Mouse (Mus musculus) CH12.LX (cell line): ENCODE measurements around the gene Cyp11a1. TPM values are rescaled to one million over a fixed set of nuclear protein-coding genes. Genes with fewer than 3 reads are reported as not detected.

Experiments used
- DNase-seq: peaks from one replicate; pipeline ENCODE4 v3.0.0-alpha.2; 2013; ENCODE audit errors: extremely low read depth
- H3K27ac ChIP-seq: 2 replicates; pipeline ENCODE4 v1.5.1; 2012; ENCODE audit warnings: low read depth, mild to moderate bottlenecking, control low read depth, moderate library complexity; ENCODE audit not compliant: insufficient read depth
- H3K27me3 ChIP-seq: replicated peaks from 2 replicates; pipeline ENCODE3; 2012; ENCODE audit warnings: inconsistent platforms
- H3K36me3 ChIP-seq, 2 experiments: replicated peaks in 1 of 2; 2 replicates each; pipeline versions ENCODE3 to v1.6.1; 2012; ENCODE audit warnings: inconsistent platforms in 1 of 2, low read length in 1 of 2, mild to moderate bottlenecking in 1 of 2, mixed read lengths in 1 of 2, moderate library complexity in 1 of 2; ENCODE audit not compliant: control insufficient read depth in 1 of 2, insufficient read depth in 1 of 2
- H3K4me1 ChIP-seq, 2 experiments: 2 replicates each; pipeline ENCODE4 v1.6.1; 2012; ENCODE audit warnings: inconsistent platforms in 1 of 2, moderate library complexity in 1 of 2; ENCODE audit not compliant: insufficient read depth in 2 of 2, control insufficient read depth in 1 of 2
- H3K4me2 ChIP-seq: 2 replicates; pipeline ENCODE4 v1.6.1; 2012; ENCODE audit warnings: low read depth, mild to moderate bottlenecking, control low read depth; ENCODE audit not compliant: poor library complexity, insufficient read depth, severe bottlenecking
- H3K4me3 ChIP-seq, 3 experiments: fragments of 150-350 bp in 1 of 3; sonication (generic) in 1 of 3; replicated peaks in 1 of 3; 2 replicates each; pipeline versions ENCODE3 to v1.5.1; 2011 to 2012; ENCODE audit warnings: low read depth in 2 of 3, low read length in 2 of 3, mild to moderate bottlenecking in 2 of 3, moderate library complexity in 2 of 3, control low read depth in 1 of 3, improper control_type of control experiment in 1 of 3, inconsistent platforms in 1 of 3, mixed read lengths in 1 of 3; ENCODE audit not compliant: poor library complexity in 1 of 3
- H3K79me2 ChIP-seq: replicated peaks from 2 replicates; pipeline ENCODE4 v1.6.1; 2012; ENCODE audit warnings: mild to moderate bottlenecking, moderate library complexity; ENCODE audit not compliant: control insufficient read depth, poor library complexity, insufficient read depth, severe bottlenecking; ENCODE audit errors: extremely low read depth
- H3K9ac ChIP-seq: 2 replicates; pipeline ENCODE4 v1.6.1; 2012; ENCODE audit warnings: low read depth, mild to moderate bottlenecking, control low read depth, moderate library complexity; ENCODE audit not compliant: insufficient read depth
- H3K9me3 ChIP-seq: replicated peaks from 2 replicates; pipeline ENCODE3; 2012; ENCODE audit warnings: low read length, inconsistent platforms, mixed read lengths
- BHLHE40 ChIP-seq: IDR thresholded peaks from 2 replicates; pipeline ENCODE4 v1.6.1; 2011; ENCODE audit warnings: mild to moderate bottlenecking, low read depth, low read length, improper control_type of control experiment
- CHD1 ChIP-seq: IDR thresholded peaks from 2 replicates; pipeline ENCODE4 v1.6.1; 2012; ENCODE audit warnings: low read depth, low read length, improper control_type of control experiment, inconsistent platforms
- CHD2 ChIP-seq: IDR thresholded peaks from 2 replicates; pipeline ENCODE4 v1.6.1; 2011; ENCODE audit warnings: low read length, improper control_type of control experiment
- CTCF ChIP-seq, 2 experiments: IDR thresholded peaks in 1 of 2; conservative IDR thresholded peaks in 1 of 2; 2 replicates each; pipeline ENCODE4 v1.5.1; 2011 to 2012; ENCODE audit warnings: low read depth in 2 of 2, low read length in 2 of 2, improper control_type of control experiment in 1 of 2, inconsistent platforms in 1 of 2, mild to moderate bottlenecking in 1 of 2, moderate library complexity in 1 of 2
- E2F4 ChIP-seq: IDR thresholded peaks from 2 replicates; pipeline ENCODE4 v1.6.1; 2011; ENCODE audit warnings: low read depth, low read length, improper control_type of control experiment; ENCODE audit not compliant: insufficient replicate concordance
- EP300 ChIP-seq: IDR thresholded peaks from 2 replicates; pipeline ENCODE4 v1.6.1; 2011; ENCODE audit warnings: low read length, improper control_type of control experiment
- HCFC1 ChIP-seq: IDR thresholded peaks from 2 replicates; pipeline ENCODE4 v1.6.1; 2012; ENCODE audit warnings: low read depth, mild to moderate bottlenecking, inconsistent platforms, low read length, improper control_type of control experiment
- JUN ChIP-seq: IDR thresholded peaks from 2 replicates; pipeline ENCODE4 v1.6.1; 2011; ENCODE audit warnings: low read depth, mild to moderate bottlenecking, low read length, improper control_type of control experiment, moderate library complexity; ENCODE audit not compliant: insufficient read depth
- JUND ChIP-seq: conservative IDR thresholded peaks from 2 replicates; pipeline ENCODE4 v1.6.1; 2011; ENCODE audit warnings: low read depth, low read length, improper control_type of control experiment
- KAT2A ChIP-seq: IDR thresholded peaks from 2 replicates; pipeline ENCODE4 v1.6.1; 2012; ENCODE audit warnings: low read length, improper control_type of control experiment, inconsistent platforms; ENCODE audit not compliant: insufficient replicate concordance
- MAFK ChIP-seq: IDR thresholded peaks from 2 replicates; pipeline ENCODE4 v1.6.1; 2011; ENCODE audit warnings: low read length, improper control_type of control experiment; ENCODE audit not compliant: insufficient replicate concordance
- MAX ChIP-seq: IDR thresholded peaks from 2 replicates; pipeline ENCODE4 v1.6.1; 2011; ENCODE audit warnings: low read length, improper control_type of control experiment
- MAZ ChIP-seq: IDR thresholded peaks from 2 replicates; pipeline ENCODE4 v1.6.1; 2012; ENCODE audit warnings: low read depth, mild to moderate bottlenecking, inconsistent platforms, low read length, improper control_type of control experiment, moderate library complexity
- MEF2A ChIP-seq: IDR thresholded peaks from 2 replicates; pipeline ENCODE4 v1.6.1; 2014; ENCODE audit warnings: low read depth, mild to moderate bottlenecking, inconsistent platforms, low read length, improper control_type of control experiment, borderline replicate concordance
- MXI1 ChIP-seq: IDR thresholded peaks from 2 replicates; pipeline ENCODE4 v1.6.1; 2011; ENCODE audit warnings: mild to moderate bottlenecking, low read depth, low read length, improper control_type of control experiment
- NRF1 ChIP-seq: IDR thresholded peaks from 2 replicates; pipeline ENCODE4 v1.6.1; 2014; ENCODE audit warnings: low read depth, mild to moderate bottlenecking, inconsistent platforms, low read length, improper control_type of control experiment, moderate library complexity
- PAX5 ChIP-seq: IDR thresholded peaks from 2 replicates; pipeline ENCODE4 v1.6.1; 2012; ENCODE audit warnings: low read length, inconsistent platforms, mixed read lengths
- POLR2A ChIP-seq: IDR thresholded peaks from 2 replicates; pipeline ENCODE4 v1.6.1; 2011; ENCODE audit warnings: low read depth, mild to moderate bottlenecking, improper control_type of control experiment, low read length
- POLR2AphosphoS2 ChIP-seq: IDR thresholded peaks from 2 replicates; pipeline ENCODE4 v1.6.1; 2011; ENCODE audit warnings: low read depth, low read length, improper control_type of control experiment
- RAD21 ChIP-seq: IDR thresholded peaks from 2 replicates; pipeline ENCODE4 v1.6.1; 2011; ENCODE audit warnings: low read depth, mild to moderate bottlenecking, low read length, improper control_type of control experiment, moderate library complexity
- RCOR1 ChIP-seq: conservative IDR thresholded peaks from 2 replicates; pipeline ENCODE4 v1.6.1; 2012; ENCODE audit warnings: low read depth, mild to moderate bottlenecking, inconsistent platforms, low read length, improper control_type of control experiment
- SMC3 ChIP-seq: IDR thresholded peaks from 2 replicates; pipeline ENCODE4 v1.6.1; 2011; ENCODE audit warnings: low read depth, low read length, improper control_type of control experiment
- TCF12 ChIP-seq: IDR thresholded peaks from 2 replicates; pipeline ENCODE4 v1.6.1; 2014; ENCODE audit warnings: low read depth, mild to moderate bottlenecking, inconsistent platforms, low read length, improper control_type of control experiment
- USF1 ChIP-seq: IDR thresholded peaks from 2 replicates; pipeline ENCODE4 v1.6.1; 2014; ENCODE audit warnings: low read depth, mild to moderate bottlenecking, inconsistent platforms, low read length, improper control_type of control experiment
- USF2 ChIP-seq: conservative IDR thresholded peaks from 2 replicates; pipeline ENCODE4 v1.6.1; 2011; ENCODE audit warnings: low read depth, low read length, improper control_type of control experiment
- ZKSCAN1 ChIP-seq: IDR thresholded peaks from 2 replicates; pipeline ENCODE4 v1.6.1; 2012; ENCODE audit warnings: low read depth, inconsistent platforms, low read length, improper control_type of control experiment, borderline replicate concordance
- ZMIZ1 ChIP-seq: IDR thresholded peaks from 2 replicates; pipeline ENCODE4 v1.6.1; 2012; ENCODE audit warnings: low read depth, mild to moderate bottlenecking, inconsistent platforms, low read length, improper control_type of control experiment
- dilution Hi-C: fragments of 300-500 bp; cut with MboI; formaldehyde crosslinking; loops from 2 replicates; pipeline ENCODE4 v1.14.3; 2020; ENCODE audit warnings: low sequenced_read_pairs; ENCODE audit not compliant: extremely low pct_unique_long_range_greater_than_20kb, extremely low pct_ligation_motif_present
- in situ Hi-C: fragments of 300-500 bp; cut with MboI; formaldehyde crosslinking; loops from 3 replicates; pipeline ENCODE4 v1.14.3; 2019; ENCODE audit warnings: low sequenced_read_pairs, low pct_ligation_motif_present, low pct_unique_long_range_greater_than_20kb, mixed read lengths
- polyA plus RNA-seq: library from polyadenylated mRNA; unstranded; fragments of >175 nt; gene quantifications from 2 replicates; pipeline ENCODE4 v1.2.1, GENCODE M21; 2012; ENCODE audit warnings: low read depth; ENCODE audit not compliant: insufficient read length
- total RNA-seq, 2 experiments: library from RNA; depleted of rRNA; stranded (reverse); fragments of 300-350 nt in 1 of 2; fragments of >200 nt in 1 of 2; gene quantifications; 2 replicates each; pipeline ENCODE4 v1.2.3; 2012 to 2014

The Cyp11a1 gene
- total and polyA plus RNA-seq, 3 experiments, result 2.6 to 12.8 (median 9.0) TPM

DNA sequence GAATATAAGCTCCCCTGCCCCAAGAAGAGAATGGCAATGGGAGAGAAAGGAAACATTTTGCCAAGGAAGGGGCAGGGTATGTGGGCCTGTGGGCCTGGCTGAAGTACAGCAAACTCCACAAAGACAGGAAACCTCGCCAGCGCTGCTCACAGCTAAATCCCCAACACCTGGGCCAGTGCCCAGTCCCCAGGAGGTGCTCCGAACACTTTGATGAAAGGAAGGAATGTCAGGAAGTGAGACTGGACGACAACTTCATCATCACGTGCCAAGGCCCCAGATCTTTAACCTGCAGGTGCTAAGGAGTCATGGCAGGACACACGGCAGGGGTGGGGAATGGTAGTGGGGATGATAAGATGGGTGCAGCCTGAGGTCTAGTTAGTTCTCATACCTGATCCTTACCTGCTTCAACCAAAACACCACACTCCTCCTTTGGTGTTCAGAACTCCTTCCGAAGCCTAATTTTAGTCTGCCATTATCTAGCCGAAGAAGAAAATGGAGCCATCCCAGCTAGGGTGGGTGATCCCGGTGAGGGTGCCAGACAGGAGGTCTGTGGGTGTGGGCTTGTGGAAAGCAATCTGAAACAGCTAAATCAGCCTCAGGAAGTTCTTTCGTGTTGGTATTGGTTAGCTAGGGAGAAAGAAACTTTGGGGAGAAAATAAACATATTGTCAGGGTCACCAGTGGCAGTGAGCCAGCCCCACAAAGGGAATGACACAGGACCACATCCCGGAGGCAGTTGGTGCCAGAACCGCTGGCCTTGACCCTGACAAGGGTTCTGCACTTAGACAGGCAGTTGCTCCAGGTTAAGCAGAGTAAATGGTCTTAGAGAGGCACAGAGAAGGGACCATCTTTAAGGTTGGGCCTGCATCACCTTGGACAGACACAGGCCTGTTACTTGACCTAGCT is 40.7 kb upstream of the Cyp11a1 start:
- no peaks in the 10 kb centered on the region for H3K9me3 ChIP-seq
- no peak overlapping the region for H3K4me2 ChIP-seq
- TF ChIP-seq SMC3, result no peak
- 0 out of 2 replicates have a peak, but pooled peaks have one; percentile 3 for TF ChIP-seq MAFK
- no peak for TF ChIP-seq RCOR1
- TF ChIP-seq ZMIZ1, result peak; percentile 16; the same call in 1 of the 2 replicates
- peak; percentile 21; the same call in 1 of the 2 replicates for TF ChIP-seq MAZ
- peak; percentile 73 for TF ChIP-seq BHLHE40
- H3K9ac ChIP-seq, result no peak overlapping the region; the same call in 1 of the 2 replicates
- in situ Hi-C loops, result no loop called here
- dilution Hi-C loops, result no loop called here
- DNase-seq, result no peak
- H3K4me1 ChIP-seq, result peaks cover 58 to 96% of the 10 kb centered on the region in 2 experiments
- H3K79me2 ChIP-seq, result no peaks in the 10 kb centered on the region; the same call in 1 of the 2 replicates
- H3K27ac ChIP-seq, result peak overlapping the region; percentile 99
- H3K27me3 ChIP-seq, result no peaks in the 10 kb centered on the region
- peaks cover 26 to 31% of the 10 kb centered on the region in 2 experiments for H3K36me3 ChIP-seq
- no peak overlapping the region for H3K4me3 ChIP-seq

DNA sequence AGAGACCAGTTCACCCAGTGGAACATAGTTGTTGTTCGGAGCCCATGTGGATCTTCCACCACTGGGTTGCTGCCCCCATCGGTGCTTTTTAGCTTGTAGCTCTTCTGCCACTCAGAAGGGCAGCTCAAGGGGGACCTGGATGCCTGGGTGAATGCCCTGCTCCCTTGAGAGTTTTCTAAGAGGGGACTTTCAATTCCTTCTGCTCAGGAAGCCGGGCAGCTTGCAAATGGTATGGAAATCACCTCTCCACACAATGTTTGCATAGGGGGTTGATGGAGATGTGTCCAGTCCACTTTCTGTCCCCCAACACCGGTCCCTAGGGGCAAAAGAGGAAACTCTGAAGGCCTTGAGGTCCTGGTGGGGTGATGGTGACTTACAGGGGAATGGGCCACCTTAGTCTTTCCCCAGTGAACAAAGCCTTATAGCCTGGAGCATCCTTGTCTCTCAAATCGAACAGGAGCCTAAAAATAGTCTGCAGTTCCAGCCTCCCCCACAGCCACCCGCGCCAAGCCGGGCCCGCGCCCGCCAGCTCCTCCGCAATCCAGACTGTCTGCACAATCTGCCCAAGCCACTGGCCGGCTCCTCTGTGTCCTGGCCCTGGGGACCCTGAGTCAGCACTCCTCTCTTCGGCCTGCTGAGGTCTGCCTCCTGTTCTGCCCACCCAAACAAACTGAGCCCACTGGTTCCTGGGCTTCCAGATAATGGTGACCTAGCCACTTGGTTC is 38.8 kb upstream of the Cyp11a1 start:
- in situ Hi-C loops, result no loop called here
- H3K36me3 ChIP-seq, result peaks cover 8 to 12% of the 10 kb centered on the region in 2 experiments
- H3K27ac ChIP-seq, result peak overlapping the region; percentile 99
- peak; percentile 88 for DNase-seq
- H3K4me2 ChIP-seq, result peak overlapping the region; percentile 79
- dilution Hi-C loops, result no loop called here
- H3K9me3 ChIP-seq, result no peaks in the 10 kb centered on the region
- peak overlapping the region in 2 of 3 experiments; percentile 23 to 33 for H3K4me3 ChIP-seq
- peaks cover 74 to 98% of the 10 kb centered on the region in 2 experiments for H3K4me1 ChIP-seq
- peak overlapping the region; percentile 77 for H3K9ac ChIP-seq
- H3K79me2 ChIP-seq, result no peaks in the 10 kb centered on the region
- no peaks in the 10 kb centered on the region for H3K27me3 ChIP-seq
- TF ChIP-seq USF1 (no peak), BHLHE40 (peak; percentile 90), PAX5 (no peak), MXI1 (peak; percentile 63), MEF2A (peak; percentile 95), POLR2A (peak; percentile 61), USF2 (0 out of 2 replicates have a peak, but pooled peaks have one; percentile 4), TCF12 (peak; percentile 98), SMC3 (no peak; the same call in none of the 2 replicates), JUND (no peak), CHD1 (no peak), CTCF (conservative IDR thresholded peaks at IDR 0.05 in 1 of 2, IDR thresholded peaks at IDR 0.05 in 1 of 2; ENCODE audit: low read depth in 2 of 2, low read length in 2 of 2) (peak in 1 of 2 experiments; percentile 31; a peak in 1 of 4 replicates), MAFK (peak; percentile 70), POLR2AphosphoS2 (0 out of 2 replicates have a peak, but pooled peaks have one; percentile 31), MAZ (peak; percentile 93), CHD2 (peak; percentile 94), ZKSCAN1 (no peak), EP300 (peak; percentile 98), HCFC1 (no peak), KAT2A (peak; percentile 77; the same call in 1 of the 2 replicates), JUN (peak; percentile 9; the same call in 1 of the 2 replicates), NRF1 (no peak), E2F4 (0 out of 2 replicates have a peak, but pooled peaks have one; percentile 1), RAD21 (peak; percentile 27), ZMIZ1 (peak; percentile 65), MAX (peak; percentile 66)
